Mouse (Mus musculus) megakaryocyte-erythroid progenitor cell, adult 5-6 weeks (primary cell): ENCODE results near the gene Flnc. TPM values are rescaled to one million over a fixed set of nuclear protein-coding genes. Genes with fewer than 3 reads are reported as not detected.

Experiments used
- total RNA-seq, 2 experiments: library from RNA; stranded (forward) in 1 of 2; stranded (reverse) in 1 of 2; fragments of 200-1000, 215-1000 nt in 1 of 2; fragments of >200 nt in 1 of 2; fragmentation: Nextera tagmentation in 1 of 2; gene quantifications; 2 replicates each; pipeline ENCODE4 v1.2.3; 2014 to 2017

Gene Flnc
- total RNA-seq, 2 experiments from 2014 or later = not detected

Other genes starting within 250 kb of the Flnc start
- 35.5 and 56.9 TPM in 2 replicates for gene Impdh1, start 216.9 kb upstream of the Flnc start, total RNA-seq (2014; fragmentation: Nextera tagmentation)
- gene Impdh1, start 216.9 kb upstream of the Flnc start, total RNA-seq (2017) = 16.8 and 19.5 TPM in 2 replicates
- gene Hilpda, start 160.8 kb upstream of the Flnc start, total RNA-seq (2014; fragmentation: Nextera tagmentation) = 13.4 and 16.4 TPM in 2 replicates
- gene Hilpda, start 160.8 kb upstream of the Flnc start, total RNA-seq (2017) = 6.9 and 13.5 TPM in 2 replicates
- gene Fam71f2, start 153.7 kb upstream of the Flnc start, total RNA-seq (2014; fragmentation: Nextera tagmentation) = 8.3 TPM in 1 of 2 replicates, not detected in the other
- not detected in 2 replicates for gene Fam71f2, start 153.7 kb upstream of the Flnc start, total RNA-seq (2017)
- not detected in 2 replicates for gene Fam71f1, start 114.1 kb upstream of the Flnc start, total RNA-seq (2014; fragmentation: Nextera tagmentation)
- not detected in 2 replicates for gene Fam71f1, start 114.1 kb upstream of the Flnc start, total RNA-seq (2017)
- gene Calu, start 85.2 kb upstream of the Flnc start, total RNA-seq (2014; fragmentation: Nextera tagmentation) = 46.1 and 46.8 TPM in 2 replicates
- 157 and 164 TPM in 2 replicates for gene Calu, start 85.2 kb upstream of the Flnc start, total RNA-seq (2017)
- gene Opn1sw, start 44.8 kb upstream of the Flnc start, total RNA-seq (2014; fragmentation: Nextera tagmentation) = not detected in 2 replicates
- gene Opn1sw, start 44.8 kb upstream of the Flnc start, total RNA-seq (2017) = not detected in 2 replicates
- gene Ccdc136, start 36.9 kb upstream of the Flnc start, total RNA-seq (2014; fragmentation: Nextera tagmentation) = not detected in 2 replicates
- gene Ccdc136, start 36.9 kb upstream of the Flnc start, total RNA-seq (2017) = not detected in 2 replicates
- 168 and 176 TPM in 2 replicates for gene Atp6v1f, start 34.5 kb downstream of the Flnc start, total RNA-seq (2014; fragmentation: Nextera tagmentation)
- 167 and 198 TPM in 2 replicates for gene Atp6v1f, start 34.5 kb downstream of the Flnc start, total RNA-seq (2017)
- gene Atp6v1fnb, start 38.2 kb downstream of the Flnc start, total RNA-seq (2014; fragmentation: Nextera tagmentation) = not detected in 2 replicates
- not detected in 2 replicates for gene Atp6v1fnb, start 38.2 kb downstream of the Flnc start, total RNA-seq (2017)
- gene Kcp, start 74.7 kb downstream of the Flnc start, total RNA-seq (2014; fragmentation: Nextera tagmentation) = not detected in 2 replicates
- not detected in 2 replicates for gene Kcp, start 74.7 kb downstream of the Flnc start, total RNA-seq (2017)
- gene Irf5, start 93.4 kb downstream of the Flnc start, total RNA-seq (2014; fragmentation: Nextera tagmentation) = 0.59 and 1.1 TPM in 2 replicates
- 0.99 and 5.9 TPM in 2 replicates for gene Irf5, start 93.4 kb downstream of the Flnc start, total RNA-seq (2017)
- gene Tnpo3, start 176.6 kb downstream of the Flnc start, total RNA-seq (2014; fragmentation: Nextera tagmentation) = 117 and 122 TPM in 2 replicates
- gene Tnpo3, start 176.6 kb downstream of the Flnc start, total RNA-seq (2017) = 76.6 and 89.5 TPM in 2 replicates